Mouse (Mus musculus): ENCODE results near the gene Ece1.

GRCm38 (mm10) chr4:137913321-137914057 lies 51.5 kb downstream of the Ece1 start:
- TF ChIP-seq MYOG (IDR thresholded peaks at IDR 0.05; ENCODE audit: control insufficient read depth in 1 of 3, insufficient read depth in 1 of 3, insufficient read length in 2 of 3, low read depth in 2 of 3): no peak
- TF ChIP-seq MYOD1 (IDR thresholded peaks at IDR 0.05; ENCODE audit: control insufficient read depth in 1 of 3, insufficient read length in 2 of 3, low read depth in 2 of 3): no peak
- no peak for TF ChIP-seq MAX (IDR thresholded peaks at IDR 0.05; ENCODE audit: low read depth)
- no peak for TF ChIP-seq E2F4 (IDR thresholded peaks at IDR 0.05; ENCODE audit: insufficient read depth)
- no peak for TF ChIP-seq CEBPB (IDR thresholded peaks at IDR 0.05; ENCODE audit: insufficient read depth, poor library complexity, severe bottlenecking)
- TF ChIP-seq USF1 (IDR thresholded peaks at IDR 0.05; ENCODE audit: low read depth): no peak
- no peak for TF ChIP-seq TCF12 (IDR thresholded peaks at IDR 0.05; ENCODE audit: insufficient read depth, poor library complexity, severe bottlenecking)
- TF ChIP-seq POLR2A (IDR thresholded peaks at IDR 0.05; ENCODE audit: insufficient read length, low read depth): no peak
- TF ChIP-seq POLR2AphosphoS2 (IDR thresholded peaks at IDR 0.05; ENCODE audit: insufficient read length, low read depth): no peak
- TF ChIP-seq SRF (IDR thresholded peaks at IDR 0.05; ENCODE audit: control insufficient read depth, insufficient read length, low read depth): no peak

Measured in myocyte (in vitro differentiated cells).